Mouse (Mus musculus): ENCODE data around the gene Ugt1a8. TPM values are rescaled to one million over a fixed set of nuclear protein-coding genes. Genes with fewer than 3 reads are reported as not detected.

The Ugt1a8 gene
- polyA plus RNA-seq, 1 experiment from 2014 or later = not detected

GRCm38 (mm10) chr1:88195687-88196086 is 108.1 kb downstream of the Ugt1a8 start:
- Histone ChIP-seq H3K9me3 (replicated peaks) (no peaks in the 10 kb centered on the region), H3K27ac (replicated peaks) (no peak overlapping the region), H3K36me3 (replicated peaks) (no peaks in the 10 kb centered on the region), H3K4me3 (replicated peaks) (no peak overlapping the region), H3K9ac (no peak overlapping the region), H3K4me1 (replicated peaks) (no peaks in the 10 kb centered on the region), H3K27me3 (peaks cover 8% of the 10 kb centered on the region), H3K4me2 (no peak overlapping the region)
- ATAC-seq (ENCODE audit: insufficient read depth) = no peak
- 81% methylated on average over 1 of the region's 1 CpGs for WGBS (ENCODE audit: insufficient replicate concordance)

- H3K27me3 ChIP-seq = peaks cover 3% of the 10 kb centered on the region; the same call in 1 of the 2 replicates
- H3K27ac ChIP-seq (replicated peaks) = no peak overlapping the region
- H3K4me2 ChIP-seq = no peak overlapping the region
- no peaks in the 10 kb centered on the region for H3K9me3 ChIP-seq (replicated peaks)
- WGBS (ENCODE audit: insufficient replicate concordance) = 49% methylated on average over 3 of the region's 3 CpGs
- H3K36me3 ChIP-seq (replicated peaks) = no peaks in the 10 kb centered on the region
- ATAC-seq (ENCODE audit: insufficient read depth) = no peak
- H3K4me1 ChIP-seq (replicated peaks) = no peaks in the 10 kb centered on the region
- H3K9ac ChIP-seq = no peak overlapping the region
- no peak overlapping the region for H3K4me3 ChIP-seq (replicated peaks)
These were observed 109.8 kb downstream of the Ugt1a8 start for GRCm38 (mm10) chr1:88197443-88197842.

- H3K9me3 ChIP-seq (replicated peaks) = no peaks in the 10 kb centered on the region
- ATAC-seq (ENCODE audit: insufficient read depth) = no peak
- 54% methylated on average over 2 of the region's 2 CpGs for WGBS (ENCODE audit: insufficient replicate concordance)
- H3K4me1 ChIP-seq (replicated peaks) = peaks cover 6% of the 10 kb centered on the region
- no peak overlapping the region for H3K4me3 ChIP-seq (replicated peaks)
- no peak overlapping the region for H3K4me2 ChIP-seq
- H3K36me3 ChIP-seq (replicated peaks) = no peaks in the 10 kb centered on the region
- peaks cover 3% of the 10 kb centered on the region; the same call in 1 of the 2 replicates for H3K27me3 ChIP-seq
- H3K9ac ChIP-seq = no peak overlapping the region
- H3K27ac ChIP-seq (replicated peaks) = no peak overlapping the region
These were observed 112.4 kb downstream of the Ugt1a8 start for GRCm38 (mm10) chr1:88199996-88200395.

- 63% methylated on average over 7 of the region's 7 CpGs for WGBS (ENCODE audit: insufficient replicate concordance)
- H3K36me3 ChIP-seq (replicated peaks) = no peaks in the 10 kb centered on the region
These were observed 112.8 kb downstream of the Ugt1a8 start, which contains the start of gene Ugt1a2 for GRCm38 (mm10) chr1:88200456-88200855. Gene Ugt1a2 (plus strand): TSS chr1:88200601.

GRCm38 (mm10) chr1:88205294-88205922 is 117.8 kb downstream of the Ugt1a8 start, which contains the start of gene Dnajb3:
Gene Dnajb3 (minus strand): TSS chr1:88205782.
- 7% methylated on average over 62 of the region's 62 CpGs for WGBS (ENCODE audit: insufficient replicate concordance)
- H3K27ac ChIP-seq (replicated peaks) = peak within 1 kb of the TSS; percentile 91

More at GRCm38 (mm10) chr1:88200456-88200855, 112.8 kb downstream of the Ugt1a8 start, which contains the start of gene Ugt1a2:
- peaks cover 11% of the 10 kb centered on the region for H3K4me1 ChIP-seq (replicated peaks)
- no peak for ATAC-seq (ENCODE audit: insufficient read depth)
- no peaks in the 10 kb centered on the region for H3K9me3 ChIP-seq (replicated peaks)
- H3K9ac ChIP-seq = no peak within 1 kb of the TSS
- H3K27me3 ChIP-seq = peaks cover 3% of the 10 kb centered on the region; the same call in 1 of the 2 replicates
- H3K4me2 ChIP-seq = no peak within 1 kb of the TSS
- no peak within 1 kb of the TSS for H3K27ac ChIP-seq (replicated peaks)
- H3K4me3 ChIP-seq (replicated peaks) = no peak within 1 kb of the TSS

GRCm38 (mm10) chr1:88206843-88207479 is 119.3 kb downstream of the Ugt1a8 start:
- Histone ChIP-seq H3K9ac (peak overlapping the region; percentile 23), H3K27ac (replicated peaks) (peak overlapping the region; percentile 91)

More at GRCm38 (mm10) chr1:88205294-88205922, 117.8 kb downstream of the Ugt1a8 start, which contains the start of gene Dnajb3:
- Histone ChIP-seq H3K9ac (peak within 1 kb of the TSS; percentile 75), H3K4me2 (peak within 1 kb of the TSS; percentile 81), H3K9me3 (replicated peaks) (no peaks in the 10 kb centered on the region), H3K36me3 (replicated peaks) (no peaks in the 10 kb centered on the region), H3K4me3 (replicated peaks) (peak within 1 kb of the TSS; percentile 68), H3K27me3 (peaks cover 3% of the 10 kb centered on the region; the same call in 1 of the 2 replicates), H3K4me1 (replicated peaks) (peaks cover 42% of the 10 kb centered on the region)
- peak; percentile 84 for ATAC-seq (ENCODE audit: insufficient read depth)

GRCm38 (mm10) chr1:88211812-88212211 is 124.2 kb downstream of the Ugt1a8 start, which contains the start of gene Ugt1a1:
Gene Ugt1a1 (plus strand): TSS chr1:88211959.
- Histone ChIP-seq H3K36me3 (replicated peaks) (no peaks in the 10 kb centered on the region), H3K9ac (no peak within 1 kb of the TSS), H3K4me1 (replicated peaks) (peaks cover 19% of the 10 kb centered on the region), H3K4me3 (replicated peaks) (no peak within 1 kb of the TSS), H3K27me3 (no peaks in the 10 kb centered on the region), H3K4me2 (no peak within 1 kb of the TSS), H3K9me3 (replicated peaks) (peaks cover 31% of the 10 kb centered on the region), H3K27ac (replicated peaks) (no peak within 1 kb of the TSS)
- ATAC-seq (ENCODE audit: insufficient read depth) = no peak
- WGBS (ENCODE audit: insufficient replicate concordance) = 55% methylated on average over 8 of the region's 8 CpGs

More at GRCm38 (mm10) chr1:88206843-88207479, 119.3 kb downstream of the Ugt1a8 start:
- no peaks in the 10 kb centered on the region for H3K36me3 ChIP-seq (replicated peaks)
- ATAC-seq (ENCODE audit: insufficient read depth) = peak; percentile 87
- WGBS (ENCODE audit: insufficient replicate concordance) = 21% methylated on average over 2 of the region's 2 CpGs
- peak overlapping the region; percentile 48 for H3K4me2 ChIP-seq
- peaks cover 3% of the 10 kb centered on the region; the same call in 1 of the 2 replicates for H3K9me3 ChIP-seq (replicated peaks)
- H3K4me1 ChIP-seq (replicated peaks) = peaks cover 42% of the 10 kb centered on the region
- H3K4me3 ChIP-seq (replicated peaks) = no peak overlapping the region
- H3K27me3 ChIP-seq = no peaks in the 10 kb centered on the region

GRCm38 (mm10) chr1:88212341-88213045 is 124.9 kb downstream of the Ugt1a8 start:
- Histone ChIP-seq H3K27me3 (no peaks in the 10 kb centered on the region), H3K9ac (no peak overlapping the region), H3K27ac (replicated peaks) (no peak overlapping the region), H3K9me3 (replicated peaks) (peaks cover 38% of the 10 kb centered on the region), H3K36me3 (replicated peaks) (no peaks in the 10 kb centered on the region), H3K4me2 (no peak overlapping the region), H3K4me1 (replicated peaks) (peaks cover 12% of the 10 kb centered on the region), H3K4me3 (replicated peaks) (no peak overlapping the region)
- WGBS (ENCODE audit: insufficient replicate concordance) = 47% methylated on average over 8 of the region's 8 CpGs
- ATAC-seq (ENCODE audit: insufficient read depth) = no peak

GRCm38 (mm10) chr1:88213061-88213460 is 125.4 kb downstream of the Ugt1a8 start:
- 46% methylated on average over 1 of the region's 1 CpGs for WGBS (ENCODE audit: insufficient replicate concordance)
- H3K27ac ChIP-seq (replicated peaks) = no peak overlapping the region
- no peaks in the 10 kb centered on the region for H3K27me3 ChIP-seq
- ATAC-seq (ENCODE audit: insufficient read depth) = no peak
- peaks cover 8% of the 10 kb centered on the region for H3K4me1 ChIP-seq (replicated peaks)
- no peak overlapping the region for H3K4me2 ChIP-seq
- no peak overlapping the region for H3K9ac ChIP-seq
- no peak overlapping the region for H3K4me3 ChIP-seq (replicated peaks)
- peaks cover 40% of the 10 kb centered on the region for H3K9me3 ChIP-seq (replicated peaks)
- no peaks in the 10 kb centered on the region for H3K36me3 ChIP-seq (replicated peaks)

- no peaks in the 10 kb centered on the region for H3K27me3 ChIP-seq
These were observed 126.3 kb downstream of the Ugt1a8 start for GRCm38 (mm10) chr1:88213766-88214461.

More at GRCm38 (mm10) chr1:88213766-88214461, 126.3 kb downstream of the Ugt1a8 start:
- no peak overlapping the region for H3K27ac ChIP-seq (replicated peaks)
- peaks cover 40% of the 10 kb centered on the region for H3K9me3 ChIP-seq (replicated peaks)
- H3K9ac ChIP-seq = no peak overlapping the region
- no peak overlapping the region for H3K4me3 ChIP-seq (replicated peaks)
- no peak overlapping the region for H3K4me2 ChIP-seq
- whole genome bisulfite sequencing (ENCODE audit: insufficient replicate concordance) = 59% methylated on average over 2 of the region's 2 CpGs
- no peak for ATAC-seq (ENCODE audit: insufficient read depth)
- H3K36me3 ChIP-seq (replicated peaks) = no peaks in the 10 kb centered on the region
- no peaks in the 10 kb centered on the region for H3K4me1 ChIP-seq (replicated peaks)
